Mouse (Mus musculus) left cerebral cortex, adult 2 months (tissue): ENCODE measurements around the gene Zbtb8os. TPM values are rescaled to one million over a fixed set of nuclear protein-coding genes. Genes with fewer than 3 reads are reported as not detected.
"Not testable (repeated sequence)": the region's sequence is repeated elsewhere in the genome, so short reads cannot be mapped to it uniquely, and the experiment has no call there.

ENCODE experiments used
- DNase-seq, 2 experiments: peaks; one replicate each; pipeline ENCODE4 v3.0.0; 2021 to 2022; ENCODE audit warnings: low spot score in 2 of 2, mixed read lengths in 1 of 2; ENCODE audit errors: extremely low spot score in 1 of 2
- H3K27ac ChIP-seq: fragments of 200-600 bp; 2 replicates; pipeline ENCODE4 v1.8.1; 2022
- H3K4me3 ChIP-seq: fragments of 200-600 bp; 2 replicates; pipeline ENCODE4 v1.8.1; 2022
- CTCF ChIP-seq: fragments of 200-600 bp; IDR thresholded peaks from 2 replicates; pipeline ENCODE4 v1.8.1; 2022; ENCODE audit warnings: antibody characterized with exemption, mild to moderate bottlenecking, moderate library complexity
- intact Hi-C: fragments of 180-260 bp; cut with DNase I; formaldehyde crosslinking; loops from one replicate; pipeline ENCODE4 v1.15.1; 2025
- total RNA-seq, 2 experiments: library from RNA; stranded (reverse); gene quantifications; 2 replicates each; pipeline ENCODE4 v1.2.3; 2021

Gene Zbtb8os
- total RNA-seq, 2 experiments from 2014 or later: 29.4 to 30.1 TPM

- TF ChIP-seq CTCF: no peak
- intact Hi-C loops: no loop called here
- no peak for DNase-seq
- Histone ChIP-seq H3K27ac (peak overlapping the region; percentile 99), H3K4me3 (peak overlapping the region; percentile 80)
Measured at GRCm38 (mm10) chr4:129336291-129336690, 796 bp downstream of the Zbtb8os start.

DNA sequence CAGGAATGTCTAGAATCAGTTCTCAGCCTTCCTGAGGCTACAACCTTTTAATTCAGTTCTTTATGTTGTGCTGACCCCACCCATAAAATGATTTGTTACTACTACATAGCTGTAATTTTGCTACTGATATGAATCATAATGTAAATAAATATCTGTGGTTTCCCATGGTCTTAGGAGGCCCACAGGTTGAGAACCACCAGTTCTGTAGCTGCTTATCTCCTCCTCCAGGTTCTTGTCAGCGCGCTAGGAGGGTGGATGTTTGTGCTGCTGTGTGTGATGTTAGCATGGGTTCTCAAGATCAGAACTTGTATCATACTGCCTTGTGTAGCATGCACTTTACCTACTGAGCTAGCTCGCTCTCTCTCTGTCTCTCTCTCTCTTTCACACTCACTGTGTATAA lies 4.2 kb downstream of the Zbtb8os start:
- no peak for TF ChIP-seq CTCF
- H3K4me3 ChIP-seq: no peak overlapping the region
- DNase-seq: no peak
- intact Hi-C loops: no loop called here
- no peak overlapping the region for H3K27ac ChIP-seq

DNA sequence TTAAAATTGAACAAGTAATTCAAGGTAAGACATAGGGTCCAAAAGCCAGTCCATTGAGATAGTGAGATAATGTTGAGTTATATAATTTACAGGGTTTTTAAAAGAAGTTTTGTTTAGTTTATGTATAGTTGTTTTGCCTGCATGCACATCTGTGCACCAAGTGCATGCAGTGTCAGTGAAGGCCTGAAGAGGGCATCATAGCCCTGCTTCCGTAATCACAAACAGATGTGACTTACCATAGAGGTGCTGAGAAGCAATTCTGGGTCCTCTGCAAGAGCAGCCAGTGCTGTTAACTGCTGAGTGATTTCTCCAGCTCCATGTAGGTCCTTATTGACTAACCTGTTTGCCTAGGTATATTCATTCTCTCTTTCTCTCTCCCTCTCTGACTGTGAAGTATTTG lies 6.4 kb downstream of the Zbtb8os start:
- intact Hi-C loops: no loop called here
- H3K4me3 ChIP-seq: no peak overlapping the region
- no peak for DNase-seq
- H3K27ac ChIP-seq: no peak overlapping the region
- TF ChIP-seq CTCF: peak; percentile 27

GRCm38 (mm10) chr4:129342705-129343104 lies 7.2 kb downstream of the Zbtb8os start:
- no peak for DNase-seq
- no peak overlapping the region for H3K4me3 ChIP-seq
- no peak overlapping the region for H3K27ac ChIP-seq
- TF ChIP-seq CTCF: no peak
- intact Hi-C loops: no loop called here

GRCm38 (mm10) chr4:129346481-129347154 lies 11.1 kb downstream of the Zbtb8os start:
- Histone ChIP-seq H3K4me3 (no peak overlapping the region), H3K27ac (peak overlapping the region; percentile 70; the same call in 1 of the 2 replicates)
- intact Hi-C loops: no loop called here
- no peak for TF ChIP-seq CTCF
- DNase-seq: peak; percentile 25 to 32

- intact Hi-C loops: loop anchor here (1.0 to 2.0 kb wide), 2 partner anchors 56 to 105 kb away; no protein-coding TSS in a partner anchor
- Histone ChIP-seq H3K27ac (no peak overlapping the region), H3K4me3 (no peak overlapping the region)
- peak; percentile 39 to 57 for DNase-seq
- peak; percentile 89 for TF ChIP-seq CTCF
Measured at GRCm38 (mm10) chr4:129350644-129351043, 15.1 kb downstream of the Zbtb8os start.

DNA sequence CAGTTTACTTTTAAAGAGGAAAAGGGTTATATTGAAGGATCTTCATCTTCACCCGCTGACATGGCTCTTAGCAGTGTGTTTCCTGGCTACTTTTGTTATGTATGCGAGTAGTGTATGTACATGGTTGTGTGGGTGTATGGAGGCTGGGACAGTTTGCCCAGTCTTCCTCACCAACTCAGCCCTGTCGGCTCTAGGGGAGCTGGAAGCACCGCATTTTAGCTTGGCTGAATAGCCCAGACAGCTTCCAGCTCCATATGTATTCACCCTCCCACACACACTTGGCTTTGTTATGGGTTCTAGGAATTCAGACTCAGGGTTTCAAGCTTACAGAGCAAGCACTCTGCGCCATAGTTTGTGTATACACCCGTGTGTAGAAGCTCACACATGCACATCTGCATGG lies 15.6 kb downstream of the Zbtb8os start:
- H3K27ac ChIP-seq: no peak overlapping the region
- H3K4me3 ChIP-seq: no peak overlapping the region
- peak; percentile 27 to 63 for DNase-seq
- no peak for TF ChIP-seq CTCF
- intact Hi-C loops: loop anchor here (2.0 kb wide), 1 partner anchor 56 kb away; no protein-coding TSS in a partner anchor

GRCm38 (mm10) chr4:129353176-129353575 lies 17.7 kb downstream of the Zbtb8os start:
- no peak for DNase-seq
- Histone ChIP-seq H3K4me3 (no peak overlapping the region), H3K27ac (no peak overlapping the region)
- no peak for TF ChIP-seq CTCF
- intact Hi-C loops: no loop called here

GRCm38 (mm10) chr4:129354236-129354635 lies 18.7 kb downstream of the Zbtb8os start:
- no peak for TF ChIP-seq CTCF
- DNase-seq: no peak
- intact Hi-C loops: no loop called here
- Histone ChIP-seq H3K27ac (no peak overlapping the region), H3K4me3 (no peak overlapping the region)

DNA sequence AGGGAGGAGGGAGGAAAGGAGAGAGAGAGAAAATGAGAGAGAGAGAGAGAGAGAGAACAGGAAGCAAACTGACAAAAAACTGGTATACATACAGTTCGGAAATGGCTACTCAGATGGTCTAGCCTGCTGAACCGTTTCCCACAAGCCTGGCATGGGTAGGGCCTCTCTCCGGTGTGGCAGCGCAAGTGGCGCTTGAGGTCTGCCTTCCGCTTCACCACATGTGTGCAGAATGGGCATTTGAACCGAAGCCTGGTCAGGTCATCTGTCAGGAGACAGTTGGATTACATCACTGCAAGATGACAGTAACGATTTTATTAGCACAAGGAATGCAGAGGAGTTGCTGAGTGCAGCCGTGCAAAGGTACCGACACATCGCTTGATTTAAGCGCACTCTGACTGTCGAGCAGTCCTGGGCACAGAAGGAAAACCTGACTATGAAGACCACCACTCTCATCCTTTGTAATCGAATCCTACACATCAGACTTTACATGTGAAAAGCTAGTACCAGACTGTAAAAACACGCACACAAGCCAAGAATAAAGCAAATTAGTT lies 22.2 kb downstream of the Zbtb8os start:
- no peak overlapping the region for H3K4me3 ChIP-seq
- H3K27ac ChIP-seq: no peak overlapping the region
- TF ChIP-seq CTCF: no peak
- intact Hi-C loops: no loop called here
- DNase-seq: no peak

DNA sequence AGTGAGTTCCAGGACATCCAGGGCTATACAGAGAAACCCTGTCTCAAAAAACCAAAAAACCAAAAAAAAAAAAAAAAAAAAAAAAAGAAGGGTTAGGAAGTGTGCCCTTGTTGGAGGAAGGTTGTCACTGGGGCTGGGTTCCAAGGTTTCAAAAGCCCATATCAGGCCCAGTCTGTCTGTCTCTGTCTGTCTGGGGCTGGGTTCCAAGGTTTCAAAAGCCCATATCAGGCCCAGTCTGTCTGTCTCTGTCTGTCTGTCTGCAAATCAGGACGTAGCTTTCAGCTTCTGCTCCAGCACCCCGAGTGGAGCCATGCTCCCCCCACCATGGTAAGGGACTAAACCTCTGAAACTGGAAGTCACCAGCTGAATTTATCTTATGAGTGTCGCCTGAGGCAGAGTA lies 26.7 kb downstream of the Zbtb8os start:
- H3K27ac ChIP-seq, H3K4me3 ChIP-seq, DNase-seq, intact Hi-C loops: not testable (repeated sequence)

GRCm38 (mm10) chr4:129362771-129363170 lies 27.3 kb downstream of the Zbtb8os start:
- intact Hi-C loops: no loop called here
- Histone ChIP-seq H3K4me3 (no peak overlapping the region), H3K27ac (no peak overlapping the region)
- TF ChIP-seq CTCF: no peak
- no peak for DNase-seq

- TF ChIP-seq CTCF: no peak
- DNase-seq: no peak
Measured at GRCm38 (mm10) chr4:129363463-129363862, 28.0 kb downstream of the Zbtb8os start.

More at GRCm38 (mm10) chr4:129363463-129363862, 28.0 kb downstream of the Zbtb8os start:
- no peak overlapping the region for H3K27ac ChIP-seq
- H3K4me3 ChIP-seq: no peak overlapping the region
- intact Hi-C loops: no loop called here
